Mouse (Mus musculus) heart, postnatal 36 days (tissue): ENCODE measurements around the gene Kif26b. TPM values are rescaled to one million over a fixed set of nuclear protein-coding genes. Genes with fewer than 3 reads are reported as not detected.

Experiments used
- DNase-seq, 2 experiments: peaks; one replicate each; pipeline ENCODE4 v3.0.0; 2021 to 2022
- intact Hi-C: fragments of 180-260 bp; cut with DNase I; formaldehyde crosslinking; loops from one replicate; pipeline ENCODE4 v1.15.1; 2025
- total RNA-seq, 2 experiments: library from RNA; stranded (reverse); gene quantifications; 2 replicates each; pipeline ENCODE4 v1.2.3; 2021

The Kif26b gene
- 1 to 10 TPM; 3.9 to 4.2 TPM for total RNA-seq

GRCm38 (mm10) chr1:178528431-178529351 is at the start of gene Kif26b:
Kif26b (plus strand) TSS chr1:178529125.
- intact Hi-C loops = loop anchor here (1.0 to 5.0 kb wide), 2 partner anchors 161 to 559 kb away; no protein-coding TSS in a partner anchor
- DNase-seq = peak; percentile 32 to 49

GRCm38 (mm10) chr1:178483854-178484253 is 45.1 kb upstream of the Kif26b start:
- intact Hi-C loops = no loop called here
- DNase-seq = no peak

GRCm38 (mm10) chr1:178485138-178485867 is 43.6 kb upstream of the Kif26b start:
- DNase-seq = no peak
- intact Hi-C loops = no loop called here

- DNase-seq = no peak
- intact Hi-C loops = no loop called here
Observed at GRCm38 (mm10) chr1:178485868-178486220, 43.1 kb upstream of the Kif26b start.

- intact Hi-C loops = no loop called here
- no peak for DNase-seq
Observed at GRCm38 (mm10) chr1:178486828-178487227, 42.1 kb upstream of the Kif26b start.

GRCm38 (mm10) chr1:178489127-178489526 is 39.8 kb upstream of the Kif26b start:
- DNase-seq = no peak
- intact Hi-C loops = no loop called here

GRCm38 (mm10) chr1:178491733-178492132 is 37.2 kb upstream of the Kif26b start:
- no peak for DNase-seq
- intact Hi-C loops = no loop called here

GRCm38 (mm10) chr1:178492493-178492892 is 36.4 kb upstream of the Kif26b start:
- intact Hi-C loops = no loop called here
- DNase-seq = no peak

GRCm38 (mm10) chr1:178496186-178496585 is 32.7 kb upstream of the Kif26b start:
- no peak for DNase-seq
- intact Hi-C loops = no loop called here

GRCm38 (mm10) chr1:178496841-178497240 is 32.1 kb upstream of the Kif26b start:
- peak; percentile 18 to 19 for DNase-seq
- intact Hi-C loops = no loop called here

GRCm38 (mm10) chr1:178506938-178507337 is 22.0 kb upstream of the Kif26b start:
- intact Hi-C loops = no loop called here
- no peak for DNase-seq

- no peak for DNase-seq
- intact Hi-C loops = no loop called here
Observed at GRCm38 (mm10) chr1:178512323-178513031, 16.4 kb upstream of the Kif26b start.

GRCm38 (mm10) chr1:178513954-178514353 is 15.0 kb upstream of the Kif26b start:
- DNase-seq = no peak
- intact Hi-C loops = no loop called here

GRCm38 (mm10) chr1:178515839-178516238 is 13.1 kb upstream of the Kif26b start:
- intact Hi-C loops = no loop called here

GRCm38 (mm10) chr1:178522389-178522788 is 6.5 kb upstream of the Kif26b start:
- DNase-seq = no peak
- intact Hi-C loops = no loop called here

More at GRCm38 (mm10) chr1:178515839-178516238, 13.1 kb upstream of the Kif26b start:
- DNase-seq = no peak

GRCm38 (mm10) chr1:178523152-178523551 is 5.8 kb upstream of the Kif26b start:
- DNase-seq = no peak
- intact Hi-C loops = no loop called here

- intact Hi-C loops = loop anchor here (1.0 to 5.0 kb wide), 5 partner anchors 433 to 950 kb away; no protein-coding TSS in a partner anchor
Observed at GRCm38 (mm10) chr1:178527185-178527546, 1.8 kb upstream of the Kif26b start.

GRCm38 (mm10) chr1:178527547-178528361 is 1.2 kb upstream of the Kif26b start:
- peak; percentile 20 to 47 for DNase-seq
- intact Hi-C loops = loop anchor here (1.0 to 5.0 kb wide), 6 partner anchors 162 to 950 kb away; no protein-coding TSS in a partner anchor

More at GRCm38 (mm10) chr1:178527185-178527546, 1.8 kb upstream of the Kif26b start:
- peak; percentile 69 to 70 for DNase-seq

GRCm38 (mm10) chr1:178529512-178530300 is 781 bp downstream of the Kif26b start:
- peak in 1 of 2 experiments; percentile 7 for DNase-seq
- intact Hi-C loops = loop anchor here (5.0 kb wide), 1 partner anchor 558 kb away; no protein-coding TSS in a partner anchor
